In genomic region chr4:24154418-24154817, GRCm38 (mm10) we compare ENCODE assay signal across 8 mouse cellular contexts.
DNase-seq lines count a peak whose midpoint lies in the region.

No protein-coding gene starts in this region.

- no peaks in the 10 kb centered on the region for H3K36me3 ChIP-seq in hindbrain, embryonic 10.5 days

- peak; percentile 55 for DNase-seq in ES-CJ7 (ENCODE audit: low read depth, low spot score)
- DNase-seq in adrenal gland, postnatal 10 days: peak; percentile 81
- DNase-seq in embryo, embryonic 9.5 days (ENCODE audit: extremely low spot score): peak; percentile 46
- peak; percentile 68 for DNase-seq in hindbrain, embryonic 10.5 days (ENCODE audit: low spot score)
- peak; percentile 43 to 75 for DNase-seq in layer of hippocampus, adult 8-10 months (ENCODE audit: low spot score in 2 of 2)
- peak; percentile 6 for DNase-seq in lung, postnatal 36 days
- DNase-seq in right cerebral cortex, postnatal 25 days: peak; percentile 78
- no peak for DNase-seq in B cell, adult 2 months

- H3K27me3 ChIP-seq in hindbrain, embryonic 10.5 days (ENCODE audit: insufficient read depth, poor library complexity, severe bottlenecking): no peaks in the 10 kb centered on the region

- no peak overlapping the region for H3K4me3 ChIP-seq in hindbrain, embryonic 10.5 days

- no peaks in the 10 kb centered on the region for H3K4me1 ChIP-seq in hindbrain, embryonic 10.5 days (replicated peaks)

- no peak overlapping the region for H3K27ac ChIP-seq in hindbrain, embryonic 10.5 days

- WGBS in hindbrain, embryonic 10.5 days: 16% methylated on average over 8 of the region's 8 CpGs

- H3K9me3 ChIP-seq in hindbrain, embryonic 10.5 days: no peaks in the 10 kb centered on the region

Comparison
In these comparisons a context has a peak if more than half of its experiments do, and no peak if none do; other contexts are left out.
1. DNase-seq: peak in ES-CJ7 (single experiment), adrenal gland, postnatal 10 days (single experiment), embryo, embryonic 9.5 days (single experiment), hindbrain, embryonic 10.5 days (single experiment), layer of hippocampus, adult 8-10 months (2 of 2), lung, postnatal 36 days (single experiment) and right cerebral cortex, postnatal 25 days (single experiment); none in B cell, adult 2 months (0 of 2).